Comparison of ENCODE assay signal across 20 mouse cellular contexts in genomic region chr11:50322345-50322744, GRCm38 (mm10). TPM values are rescaled to one million over a fixed set of nuclear protein-coding genes. Genes with fewer than 3 reads are reported as not detected.
DNase-seq lines count a peak whose midpoint lies in the region; ATAC-seq and TF ChIP-seq lines count a peak whose summit lies in the region.
"Had no signal": no experiment of that assay in that cellular context is flagged by ENCODE, and none has a peak within 500 bp of the region (broad histone marks: within the 10 kb centered on the region; RNA-seq: fewer than 3 reads in every experiment).

No protein-coding gene starts in this region.

- H3K27ac ChIP-seq in heart, embryonic 13.5 days (replicated peaks) = no peak overlapping the region
- H3K27ac ChIP-seq in heart, adult 2 months = no peak overlapping the region
- no peak overlapping the region for H3K27ac ChIP-seq in lung, embryonic 14.5 days (ENCODE audit: low read depth)
- no peak overlapping the region for H3K27ac ChIP-seq in intestine, embryonic 15.5 days
- H3K27ac ChIP-seq: hindbrain, embryonic 15.5 days; layer of hippocampus, adult 2 months had no signal

- TF ChIP-seq EP300 in heart, adult 2 months (IDR thresholded peaks at IDR 0.05; ENCODE audit: insufficient read depth, low read depth, low read length) = no peak

- peaks cover 22% of the 10 kb centered on the region for H3K36me3 ChIP-seq in heart, embryonic 13.5 days
- peaks cover 21% of the 10 kb centered on the region for H3K36me3 ChIP-seq in heart, adult 2 months (ENCODE audit: control insufficient read depth, insufficient read depth, low read length)
- peaks cover 15% of the 10 kb centered on the region for H3K36me3 ChIP-seq in lung, embryonic 14.5 days (ENCODE audit: insufficient read depth)
- no peaks in the 10 kb centered on the region for H3K36me3 ChIP-seq in intestine, embryonic 15.5 days
- H3K36me3 ChIP-seq in myocyte (ENCODE audit: control insufficient read depth, insufficient read depth) = no peaks in the 10 kb centered on the region
- H3K36me3 ChIP-seq: hindbrain, embryonic 15.5 days had no signal

- no peak overlapping the region for H3K9ac ChIP-seq in heart, embryonic 13.5 days
- no peak overlapping the region for H3K9ac ChIP-seq in heart, adult 2 months (ENCODE audit: low read depth, low read length)
- H3K9ac ChIP-seq in lung, embryonic 14.5 days = no peak overlapping the region
- H3K9ac ChIP-seq in intestine, embryonic 15.5 days = no peak overlapping the region
- H3K9ac ChIP-seq: heart, embryonic 12.5 days; hindbrain, embryonic 15.5 days had no signal

- intact Hi-C loops in heart, adult 2 months (cut with DNase I) = no loop called here

- H3K79me2 ChIP-seq in heart, adult 2 months (replicated peaks; ENCODE audit: control insufficient read depth, insufficient read depth, low read length) = peaks cover 12% of the 10 kb centered on the region
- peaks cover 80% of the 10 kb centered on the region for H3K79me2 ChIP-seq in myocyte (ENCODE audit: control insufficient read depth, insufficient read depth)

- TF ChIP-seq CTCF in heart, adult 2 months (IDR thresholded peaks at IDR 0.05) = no peak
- TF ChIP-seq CTCF in lung, embryonic 14.5 days (IDR thresholded peaks at IDR 0.05; ENCODE audit: low read depth) = no peak

- no peaks in the 10 kb centered on the region for H3K27me3 ChIP-seq in heart, embryonic 13.5 days (replicated peaks)
- H3K27me3 ChIP-seq in heart, adult 2 months (ENCODE audit: control insufficient read depth, insufficient read depth, low read length) = no peaks in the 10 kb centered on the region
- H3K27me3 ChIP-seq in lung, embryonic 14.5 days (ENCODE audit: insufficient read depth, low read length) = no peaks in the 10 kb centered on the region
- no peaks in the 10 kb centered on the region for H3K27me3 ChIP-seq in intestine, embryonic 15.5 days (replicated peaks)
- no peaks in the 10 kb centered on the region for H3K27me3 ChIP-seq in myocyte (ENCODE audit: control insufficient read depth, insufficient read depth, insufficient read length)
- H3K27me3 ChIP-seq: heart, embryonic 12.5 days; hindbrain, embryonic 15.5 days had no signal

- no peak overlapping the region for H3ac ChIP-seq in myocyte (ENCODE audit: control insufficient read depth, insufficient read length)

- peaks cover 56% of the 10 kb centered on the region for H3K4me1 ChIP-seq in heart, embryonic 13.5 days
- peaks cover 8% of the 10 kb centered on the region for H3K4me1 ChIP-seq in heart, adult 2 months (ENCODE audit: control insufficient read depth, insufficient read depth, low read length)
- H3K4me1 ChIP-seq in lung, embryonic 14.5 days (ENCODE audit: insufficient read depth) = peaks cover 14% of the 10 kb centered on the region
- H3K4me1 ChIP-seq in intestine, embryonic 15.5 days (replicated peaks) = 0 out of 2 replicates have a peak, but pooled peaks cover 5% of the 10 kb centered on the region

- no peak for ATAC-seq in heart, embryonic 13.5 days (ENCODE audit: extremely low read depth, insufficient number of reproducible peaks, low FRiP score, low TSS enrichment)
- no peak for ATAC-seq in lung, embryonic 14.5 days (ENCODE audit: insufficient read depth)
- no peak for ATAC-seq in intestine, embryonic 15.5 days
- ATAC-seq in megakaryocyte-erythroid progenitor cell, adult 5-6 weeks (replicated peaks; ENCODE audit: low FRiP score, low TSS enrichment, poor library complexity, severe bottlenecking) = no peak

- H3K4me2 ChIP-seq in heart, embryonic 13.5 days = peak overlapping the region; percentile 77; the same call in 1 of the 2 replicates
- peak overlapping the region; percentile 86; the same call in 1 of the 2 replicates for H3K4me2 ChIP-seq in lung, embryonic 14.5 days
- H3K4me2 ChIP-seq in intestine, embryonic 15.5 days (replicated peaks) = peak overlapping the region; percentile 64; the same call in 1 of the 2 replicates
- peak overlapping the region; percentile 35 for H3K4me2 ChIP-seq in myocyte (ENCODE audit: low read depth)

- no peaks in the 10 kb centered on the region for H3K9me3 ChIP-seq in heart, embryonic 13.5 days
- H3K9me3 ChIP-seq in lung, embryonic 14.5 days (ENCODE audit: low read depth, low read length) = no peaks in the 10 kb centered on the region
- H3K9me3 ChIP-seq in intestine, embryonic 15.5 days = no peaks in the 10 kb centered on the region
- H3K9me3 ChIP-seq: heart, embryonic 12.5 days; hindbrain, embryonic 15.5 days had no signal

- TF ChIP-seq POLR2A in heart, adult 2 months (IDR thresholded peaks at IDR 0.05; ENCODE audit: insufficient read depth, low read depth, low read length) = no peak
- no peak for TF ChIP-seq POLR2A in myocyte (IDR thresholded peaks at IDR 0.05; ENCODE audit: insufficient read length, low read depth)

- no peak for DNase-seq in heart, adult 2 months
- DNase-seq in lung, embryonic 14.5 days = no peak
- DNase-seq in lung, postnatal 10 days = no peak
- no peak for DNase-seq in cerebellum, adult 18-20 months
- DNase-seq: adrenal gland, adult 8-10 months; cerebellum, adult 9-11 months; gastrocnemius, postnatal 10 days; lung, postnatal 36 days; midbrain, embryonic 14.5 days; right cerebral cortex, postnatal 25 days; thymus, postnatal 4 days had no signal

- H3K4me3 ChIP-seq in heart, embryonic 13.5 days = no peak overlapping the region
- H3K4me3 ChIP-seq in heart, adult 2 months = no peak overlapping the region
- no peak overlapping the region for H3K4me3 ChIP-seq in lung, embryonic 14.5 days (ENCODE audit: low read depth, low read length)
- no peak overlapping the region for H3K4me3 ChIP-seq in intestine, embryonic 15.5 days (replicated peaks)
- H3K4me3 ChIP-seq in myocyte = no peak overlapping the region
- H3K4me3 ChIP-seq: heart, embryonic 12.5 days; hindbrain, embryonic 15.5 days; layer of hippocampus, adult 2 months had no signal

TF ChIP-seq in myocyte, 11 proteins besides CTCF, POLR2A, EP300 and RAD21:
- TF ChIP-seq SRF (IDR thresholded peaks at IDR 0.05; ENCODE audit: control insufficient read depth, insufficient read length, low read depth) = no peak

RNA-seq across cellular contexts. Expression of gene Canx, which starts 3.1 kb away (rescaled TPM):
- polyA plus RNA-seq in heart, embryonic 13.5 days (2015; fragmentation: Nextera tagmentation; extraction: Ambion mirVana) = 262 and 285 TPM in 2 replicates
- total RNA-seq in heart, adult 2 months (2021) = 100 to 1,000 TPM; 324 to 369 TPM
- polyA plus RNA-seq in heart, adult 2 months (2012; rRNA removed) = 64.8 and 153 TPM in 2 replicates
- 269 and 282 TPM in 2 replicates for polyA plus RNA-seq in lung, embryonic 14.5 days (2014; fragmentation: Nextera tagmentation; extraction: Ambion mirVana)
- 358 and 379 TPM in 2 replicates for polyA plus RNA-seq in intestine, embryonic 15.5 days (2015; fragmentation: Nextera tagmentation; extraction: Ambion mirVana)
- polyA plus RNA-seq in myocyte (2012; fragmentation: generic; extraction: Trizol) = 139 TPM
- total RNA-seq in megakaryocyte-erythroid progenitor cell, adult 5-6 weeks (2014; fragmentation: Nextera tagmentation) = 331 and 366 TPM in 2 replicates
- total RNA-seq in megakaryocyte-erythroid progenitor cell, adult 5-6 weeks (2017) = 1,306 and 1,380 TPM in 2 replicates

RNA-seq across cellular contexts. Expression of gene Maml1, which starts 30.2 kb away (rescaled TPM):
- polyA plus RNA-seq in heart, embryonic 13.5 days (2015; fragmentation: Nextera tagmentation; extraction: Ambion mirVana) = 2.5 and 2.7 TPM in 2 replicates
- total RNA-seq in heart, adult 2 months (2021) = 10 to 100 TPM in 1 of 2 experiments, 1 to 10 TPM in 1; 9.7 to 10.7 TPM
- 6.6 and 7.4 TPM in 2 replicates for polyA plus RNA-seq in heart, adult 2 months (2012; rRNA removed)
- polyA plus RNA-seq in lung, embryonic 14.5 days (2014; fragmentation: Nextera tagmentation; extraction: Ambion mirVana) = 11.1 and 11.5 TPM in 2 replicates
- 4.1 and 4.3 TPM in 2 replicates for polyA plus RNA-seq in intestine, embryonic 15.5 days (2015; fragmentation: Nextera tagmentation; extraction: Ambion mirVana)
- 13.7 TPM for polyA plus RNA-seq in myocyte (2012; fragmentation: generic; extraction: Trizol)
- total RNA-seq in megakaryocyte-erythroid progenitor cell, adult 5-6 weeks (2014; fragmentation: Nextera tagmentation) = 9.6 and 9.7 TPM in 2 replicates
- 2.9 and 3.5 TPM in 2 replicates for total RNA-seq in megakaryocyte-erythroid progenitor cell, adult 5-6 weeks (2017)

RNA-seq across cellular contexts. Expression of gene Cby3, which starts 31.9 kb away (rescaled TPM):
- not detected in 2 replicates for polyA plus RNA-seq in heart, embryonic 13.5 days (2015; fragmentation: Nextera tagmentation; extraction: Ambion mirVana)
- not detected for total RNA-seq in heart, adult 2 months (2021)
- 0.29 TPM in 1 of 2 replicates, not detected in the other for polyA plus RNA-seq in heart, adult 2 months (2012; rRNA removed)
- polyA plus RNA-seq in lung, embryonic 14.5 days (2014; fragmentation: Nextera tagmentation; extraction: Ambion mirVana) = 0.37 and 0.66 TPM in 2 replicates
- polyA plus RNA-seq in intestine, embryonic 15.5 days (2015; fragmentation: Nextera tagmentation; extraction: Ambion mirVana) = 0.42 and 0.49 TPM in 2 replicates
- not detected for polyA plus RNA-seq in myocyte (2012; fragmentation: generic; extraction: Trizol)
- total RNA-seq in megakaryocyte-erythroid progenitor cell, adult 5-6 weeks (2014; fragmentation: Nextera tagmentation) = 1.0 TPM in 1 of 2 replicates, not detected in the other
- not detected in 2 replicates for total RNA-seq in megakaryocyte-erythroid progenitor cell, adult 5-6 weeks (2017)
- total RNA-seq: adrenal gland, adult 8-10 months; gastrocnemius, postnatal 10 days had no signal
- polyA plus RNA-seq: limb, embryonic 11.5 days; neural tube, embryonic 11.5 days had no signal

RNA-seq across cellular contexts. Expression of gene Hnrnph1, which starts 54.4 kb away (rescaled TPM):
- 232 and 238 TPM in 2 replicates for polyA plus RNA-seq in heart, embryonic 13.5 days (2015; fragmentation: Nextera tagmentation; extraction: Ambion mirVana)
- 100 to 1,000 TPM; 110 to 114 TPM for total RNA-seq in heart, adult 2 months (2021)
- polyA plus RNA-seq in heart, adult 2 months (2012; rRNA removed) = 56.3 and 103 TPM in 2 replicates
- polyA plus RNA-seq in lung, embryonic 14.5 days (2014; fragmentation: Nextera tagmentation; extraction: Ambion mirVana) = 573 and 582 TPM in 2 replicates
- 302 and 324 TPM in 2 replicates for polyA plus RNA-seq in intestine, embryonic 15.5 days (2015; fragmentation: Nextera tagmentation; extraction: Ambion mirVana)
- polyA plus RNA-seq in myocyte (2012; fragmentation: generic; extraction: Trizol) = 54.5 TPM
- total RNA-seq in megakaryocyte-erythroid progenitor cell, adult 5-6 weeks (2014; fragmentation: Nextera tagmentation) = 618 and 682 TPM in 2 replicates
- 798 and 1,044 TPM in 2 replicates for total RNA-seq in megakaryocyte-erythroid progenitor cell, adult 5-6 weeks (2017)

Comparison
In these comparisons a context has a peak if more than half of its experiments do, and no peak if none do; other contexts are left out.
1. H3K4me2 ChIP-seq: peak in every context shown above with its lines; median percentile 86 in lung, embryonic 14.5 days; 77 in heart, embryonic 13.5 days; 64 in intestine, embryonic 15.5 days; 35 in myocyte.